In the genomic region with DNA sequence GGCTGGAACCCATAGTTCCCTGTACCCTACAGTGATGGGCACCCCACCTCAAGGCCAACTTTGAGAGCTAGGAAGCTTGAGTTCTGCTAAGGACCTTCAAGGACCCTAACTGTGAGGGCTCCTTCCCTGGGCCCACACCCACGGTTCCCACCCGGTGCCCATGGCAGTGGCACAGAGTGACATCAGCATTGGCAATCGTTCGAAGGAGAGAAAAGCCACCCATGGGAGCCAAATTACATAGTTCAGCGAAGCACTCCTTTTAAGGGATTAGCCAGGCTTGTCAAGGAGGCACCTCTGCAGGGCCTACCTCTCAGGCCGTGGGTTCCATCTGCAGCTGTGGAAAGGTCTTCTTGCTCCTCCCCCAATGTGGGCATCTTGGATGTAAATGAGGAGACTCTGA, we compare ENCODE assay signal across 15 mouse cellular contexts. TPM values are rescaled to one million over a fixed set of nuclear protein-coding genes. Genes with fewer than 3 reads are reported as not detected.
"Had no signal": no experiment of that assay in that cellular context is flagged by ENCODE, and none has a peak within 500 bp of the region (broad histone marks: within the 10 kb centered on the region; RNA-seq: fewer than 3 reads in every experiment).

No protein-coding gene starts in this region.

- H3K27ac ChIP-seq: liver, embryonic 13.5 days; midbrain, embryonic 13.5 days; neural tube, embryonic 15.5 days had no signal

- H3K4me3 ChIP-seq: limb, embryonic 15.5 days; liver, embryonic 13.5 days; lung, embryonic 15.5 days; midbrain, embryonic 13.5 days; neural tube, embryonic 15.5 days had no signal

- H3K4me1 ChIP-seq: liver, embryonic 13.5 days; midbrain, embryonic 13.5 days had no signal

- H3K9me3 ChIP-seq: limb, embryonic 15.5 days; liver, embryonic 13.5 days; lung, embryonic 15.5 days; midbrain, embryonic 13.5 days; neural tube, embryonic 15.5 days had no signal

- H3K36me3 ChIP-seq: limb, embryonic 15.5 days; liver, embryonic 13.5 days; lung, embryonic 15.5 days; midbrain, embryonic 13.5 days; neural tube, embryonic 15.5 days had no signal

- H3K27me3 ChIP-seq: limb, embryonic 15.5 days; liver, embryonic 13.5 days; lung, embryonic 15.5 days; neural tube, embryonic 15.5 days had no signal

- DNase-seq: kidney, adult 8-10 months; kidney, postnatal 25 days; layer of hippocampus, adult 9-11 months; liver, embryonic 13.5 days; liver, postnatal 0 days; right cerebral cortex, adult 18-20 months; right cerebral cortex, postnatal 25 days; thymus, postnatal 36 days had no signal

- H3K4me2 ChIP-seq: limb, embryonic 15.5 days; liver, embryonic 13.5 days; lung, embryonic 15.5 days; midbrain, embryonic 13.5 days; neural tube, embryonic 15.5 days had no signal

- H3K9ac ChIP-seq: limb, embryonic 15.5 days; liver, embryonic 13.5 days; liver, postnatal 0 days; lung, embryonic 15.5 days; midbrain, embryonic 13.5 days; neural tube, embryonic 15.5 days had no signal

- ATAC-seq: intestine, postnatal 0 days; liver, postnatal 0 days; midbrain, embryonic 13.5 days had no signal

RNA-seq across cellular contexts. Expression of a gene that starts 1.9 kb away (rescaled TPM):
- polyA plus RNA-seq: limb, embryonic 11.5 days; neural tube, embryonic 11.5 days had no signal
